Mouse (Mus musculus) small intestine, adult 2 months (tissue): ENCODE measurements at regions not wholly inside any gene's neighbourhood (a gene's known extent, or its start where the extent isn't known, plus 50 kb on each side); places are given as distances from the start of the nearest gene placed in this dataset.

Source experiments
- H3K27ac ChIP-seq: fragments of 200-500 bp; 2 replicates; pipeline ENCODE4 v1.5.1; 2012; ENCODE audit warnings: low read depth, low read length, control low read depth, inconsistent platforms; ENCODE audit not compliant: insufficient read depth
- H3K27me3 ChIP-seq: fragments of 200-500 bp; 2 replicates; pipeline ENCODE4 v1.6.1; 2012; ENCODE audit warnings: mild to moderate bottlenecking, moderate library complexity, low read length, inconsistent platforms; ENCODE audit not compliant: control insufficient read depth, insufficient read depth
- H3K36me3 ChIP-seq: fragments of 200-500 bp; 2 replicates; pipeline ENCODE4 v1.6.1; 2012; ENCODE audit warnings: mild to moderate bottlenecking, low read length, control low read depth, inconsistent platforms; ENCODE audit not compliant: control insufficient read depth, insufficient read depth
- H3K4me1 ChIP-seq: fragments of 200-500 bp; 2 replicates; pipeline ENCODE4 v1.6.1; 2012; ENCODE audit warnings: low read length, inconsistent platforms, mixed read lengths; ENCODE audit not compliant: control insufficient read depth, insufficient read depth, insufficient read length
- H3K4me3 ChIP-seq: fragments of 200-500 bp; 2 replicates; pipeline ENCODE4 v1.5.1; 2012; ENCODE audit warnings: low read depth, mild to moderate bottlenecking, control low read depth, inconsistent platforms, low read length, moderate library complexity
- CTCF ChIP-seq: fragments of 200-500 bp; IDR thresholded peaks from 2 replicates; pipeline ENCODE4 v1.5.1; 2012; ENCODE audit warnings: low read depth, mild to moderate bottlenecking, control low read depth, inconsistent platforms, low read length, moderate library complexity, mixed read lengths; ENCODE audit not compliant: insufficient replicate concordance, insufficient read length; ENCODE audit errors: extremely low read depth
- POLR2A ChIP-seq: fragments of 200-500 bp; IDR thresholded peaks from 2 replicates; pipeline ENCODE4 v1.6.1; 2012; ENCODE audit warnings: low read depth, mild to moderate bottlenecking, control low read depth, inconsistent platforms, low read length, moderate library complexity
- WGBS: fragments of 180-500 bp; shearing (Covaris S2); methylation state at CpG from one replicate; pipeline ENCODE4 v1.1.7; 2018; 5-methylcytosine and 5-hydroxymethylcytosine counted together

DNA sequence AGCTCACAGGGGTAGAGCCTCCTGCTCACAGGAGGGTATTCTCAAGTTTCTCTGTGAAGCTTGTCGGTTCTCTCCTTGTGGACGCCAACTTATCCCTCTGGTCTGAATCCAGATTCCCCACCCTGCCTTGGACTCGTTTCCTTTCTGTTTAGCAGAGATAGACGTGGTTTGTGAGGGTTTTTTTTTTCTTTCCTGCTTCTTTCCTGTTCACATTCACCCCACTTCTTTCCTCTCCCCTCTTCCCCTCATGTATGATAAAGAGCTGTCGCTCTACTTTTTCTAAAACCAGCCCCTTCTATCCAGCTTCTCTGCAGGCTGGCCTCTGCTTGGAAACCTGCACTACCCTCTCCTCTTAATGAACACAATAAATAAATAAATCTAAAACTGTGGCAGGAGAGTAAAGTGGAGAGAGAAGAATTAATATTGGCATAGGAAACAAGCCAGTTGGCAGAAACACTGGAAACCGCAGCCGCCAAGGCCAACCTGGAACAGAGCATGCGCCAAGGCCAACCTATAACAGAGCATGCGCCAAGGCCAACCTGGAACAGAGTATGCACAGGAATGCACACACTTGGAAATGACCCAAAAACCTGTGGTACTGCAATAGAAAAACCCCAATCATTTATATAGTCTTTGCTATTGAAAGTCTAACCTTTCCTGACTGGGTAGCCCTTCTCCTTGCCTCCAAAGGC is 126.2 kb upstream of the Arid1b start:
- peak overlapping the region; percentile 90 for H3K27ac ChIP-seq

DNA sequence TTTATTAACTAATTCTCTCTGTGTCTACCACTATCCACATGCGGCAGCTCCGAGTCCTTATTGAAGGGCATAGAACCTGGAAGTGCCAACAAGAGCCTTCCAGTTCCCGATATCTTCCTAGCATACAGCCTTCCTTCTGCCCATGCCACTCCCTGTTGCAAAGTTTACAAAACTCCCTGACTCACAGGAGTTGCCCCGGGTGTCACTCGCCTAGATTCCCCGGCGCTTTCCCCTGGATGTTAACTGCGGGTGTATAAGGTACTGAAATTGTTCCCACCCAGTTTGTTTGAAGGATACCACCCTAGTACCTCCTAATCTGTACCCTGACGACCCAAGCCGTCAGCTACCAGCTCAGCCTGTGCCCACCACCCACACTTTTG is 125.7 kb upstream of the Arid1b start:
- peaks cover 3% of the 10 kb centered on the region; the same call in 1 of the 2 replicates for H3K4me1 ChIP-seq
- 39% methylated on average over 10 of the region's 10 CpGs for WGBS
- H3K27ac ChIP-seq = peak overlapping the region; percentile 90
- no peak for TF ChIP-seq POLR2A
- no peak; the same call in 1 of the 2 replicates for TF ChIP-seq CTCF
- H3K36me3 ChIP-seq = no peaks in the 10 kb centered on the region
- H3K27me3 ChIP-seq = no peaks in the 10 kb centered on the region
- peak overlapping the region; percentile 28 for H3K4me3 ChIP-seq

More for the DNA sequence above, 126.2 kb upstream of the Arid1b start:
- Histone ChIP-seq H3K4me1 (peaks cover 3% of the 10 kb centered on the region; the same call in 1 of the 2 replicates), H3K27me3 (no peaks in the 10 kb centered on the region), H3K36me3 (no peaks in the 10 kb centered on the region), H3K4me3 (no peak overlapping the region)
- 23% methylated on average over 9 of the region's 9 CpGs for WGBS
- TF ChIP-seq POLR2A (no peak), CTCF (no peak)

DNA sequence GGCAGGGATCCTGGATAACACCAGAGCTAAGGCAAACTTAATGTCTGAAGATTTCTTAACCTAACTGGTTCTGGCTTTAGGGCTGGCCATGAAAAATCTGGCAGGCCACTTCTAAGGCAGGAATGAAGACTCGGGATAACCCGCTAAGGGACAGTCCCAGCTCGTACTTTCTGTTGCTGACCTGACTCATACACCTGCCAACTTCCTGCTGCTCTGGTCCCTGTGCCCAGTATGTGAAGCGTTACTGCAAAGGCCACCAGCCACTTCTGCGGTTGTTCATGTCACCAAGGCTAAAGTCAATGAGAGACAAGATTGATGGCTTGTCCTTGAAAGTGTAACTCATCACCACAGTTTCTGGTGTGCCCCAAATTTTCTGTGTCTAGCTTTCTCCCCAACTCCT is 125.3 kb upstream of the Arid1b start:
- Histone ChIP-seq H3K27ac (peak overlapping the region; percentile 90), H3K4me1 (peaks cover 3% of the 10 kb centered on the region; the same call in 1 of the 2 replicates), H3K27me3 (no peaks in the 10 kb centered on the region), H3K36me3 (no peaks in the 10 kb centered on the region), H3K4me3 (peak overlapping the region; percentile 28)
- TF ChIP-seq POLR2A (no peak), CTCF (no peak)
- WGBS = 30% methylated on average over 5 of the region's 5 CpGs

DNA sequence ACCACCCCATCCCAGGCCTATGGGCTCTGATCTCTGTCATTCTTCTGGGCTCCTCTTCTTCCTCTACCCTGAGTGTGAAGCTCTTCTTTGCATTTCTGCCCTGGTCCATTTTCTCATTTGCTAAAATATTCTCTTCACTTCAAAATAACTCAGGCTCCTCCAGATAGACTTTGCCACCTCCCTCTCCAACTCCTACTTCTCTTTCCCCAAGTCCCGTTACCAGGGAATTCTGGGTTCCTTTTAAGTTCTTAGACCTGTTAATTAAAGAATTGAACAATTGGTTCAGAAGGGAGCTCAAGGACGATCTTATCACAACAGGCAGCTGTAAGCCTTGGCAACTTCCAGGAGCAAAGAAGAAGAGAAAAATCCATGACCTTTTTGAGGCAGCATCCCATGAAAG is 122.9 kb upstream of the Arid1b start:
- WGBS = 60% methylated on average over 2 of the region's 2 CpGs
- TF ChIP-seq CTCF = no peak
- no peak for TF ChIP-seq POLR2A
- Histone ChIP-seq H3K27me3 (no peaks in the 10 kb centered on the region), H3K36me3 (no peaks in the 10 kb centered on the region), H3K4me1 (peaks cover 3% of the 10 kb centered on the region; the same call in 1 of the 2 replicates), H3K4me3 (no peak overlapping the region), H3K27ac (no peak overlapping the region)

DNA sequence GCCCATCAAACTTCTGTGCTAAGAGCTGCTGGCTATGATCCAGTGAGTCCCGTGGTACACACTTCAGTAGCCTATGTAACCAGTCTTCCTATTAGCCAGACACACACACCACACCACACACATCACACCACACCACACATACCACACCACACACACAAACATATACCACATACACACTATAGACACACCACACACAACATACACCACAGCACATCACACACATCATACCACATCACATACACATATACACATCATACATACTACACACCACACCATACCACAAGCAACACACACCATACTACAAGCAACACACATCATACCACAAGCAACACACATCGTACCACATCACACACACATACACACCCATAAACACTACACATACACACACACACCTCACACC is 119.7 kb upstream of the Arid1b start:
- TF ChIP-seq CTCF (no peak), POLR2A (no peak)
- Histone ChIP-seq H3K36me3 (no peaks in the 10 kb centered on the region), H3K27me3 (no peaks in the 10 kb centered on the region), H3K27ac (no peak overlapping the region), H3K4me3 (no peak overlapping the region), H3K4me1 (no peaks in the 10 kb centered on the region)
- 88% methylated on average over 2 of the region's 2 CpGs for WGBS

DNA sequence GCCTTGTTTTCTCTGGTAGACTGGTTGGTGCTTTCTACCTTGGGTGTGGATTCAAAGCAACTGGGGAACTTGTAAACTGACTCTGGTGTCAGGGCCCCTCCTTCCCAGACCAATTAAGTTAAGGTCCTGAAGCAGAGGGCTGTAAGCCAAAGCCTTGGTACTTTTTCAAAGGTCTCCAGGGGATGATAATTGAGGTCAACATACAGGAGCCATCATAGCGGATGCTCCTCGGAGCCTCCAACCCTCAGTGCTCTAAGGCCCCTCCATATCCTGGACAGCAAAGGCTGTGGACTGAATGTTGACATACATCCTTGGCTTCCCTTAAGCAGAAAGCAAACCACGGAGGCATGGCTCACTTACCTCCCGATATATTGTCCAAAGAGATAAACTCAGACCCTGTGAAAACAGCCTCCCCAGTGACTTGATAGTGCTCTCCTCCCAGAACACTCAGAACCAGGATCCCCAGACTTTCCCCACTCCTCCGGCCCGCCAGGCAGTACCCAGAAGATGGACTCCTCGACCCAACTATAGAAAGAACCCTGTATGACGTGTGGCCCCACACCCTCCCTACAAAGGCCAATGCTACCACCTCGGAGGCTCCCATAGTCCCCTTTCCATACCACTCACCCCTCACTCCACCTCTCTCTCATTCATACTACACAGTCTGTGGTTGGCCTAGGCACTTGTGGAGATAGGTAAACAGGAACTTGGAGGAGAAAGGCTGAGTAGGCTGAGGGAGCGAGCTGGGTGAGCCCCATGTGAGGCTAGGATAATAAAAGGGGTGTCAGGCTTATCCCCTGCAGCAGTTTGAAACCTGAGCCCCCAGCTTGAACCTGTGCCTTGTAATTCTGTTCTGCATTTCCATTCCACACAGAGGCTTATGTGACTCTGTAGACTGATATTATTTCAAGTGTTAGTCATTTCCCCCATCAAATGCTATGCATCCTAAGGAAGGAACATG is 118.8 kb upstream of the Arid1b start:
- no peak overlapping the region for H3K4me3 ChIP-seq
- TF ChIP-seq POLR2A (no peak), CTCF (no peak)
- 78% methylated on average over 10 of the region's 10 CpGs for WGBS
- no peak overlapping the region for H3K27ac ChIP-seq
- no peaks in the 10 kb centered on the region for H3K4me1 ChIP-seq
- H3K27me3 ChIP-seq = no peaks in the 10 kb centered on the region
- H3K36me3 ChIP-seq = no peaks in the 10 kb centered on the region

DNA sequence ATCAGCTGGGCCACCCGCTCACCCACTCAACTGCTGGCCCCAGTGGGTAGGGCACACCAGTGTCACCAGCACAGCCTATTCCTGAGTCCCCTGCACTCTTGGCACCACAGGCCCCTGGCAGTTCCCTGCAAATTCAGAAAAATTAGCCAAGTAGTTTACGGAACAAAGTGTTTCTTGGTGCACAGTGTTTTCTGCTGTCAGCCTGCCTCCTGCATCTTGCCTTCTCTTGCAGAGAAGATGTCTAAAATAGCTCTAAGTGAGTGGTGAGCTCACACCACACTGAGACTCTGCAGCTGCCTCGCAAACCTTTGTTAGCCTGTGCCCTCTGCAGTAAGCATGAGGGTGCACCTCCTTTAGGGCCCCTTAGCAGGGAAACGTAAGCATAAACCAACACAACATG is 117.7 kb upstream of the Arid1b start:
- Histone ChIP-seq H3K36me3 (no peaks in the 10 kb centered on the region), H3K4me1 (no peaks in the 10 kb centered on the region), H3K4me3 (no peak overlapping the region), H3K27ac (no peak overlapping the region), H3K27me3 (no peaks in the 10 kb centered on the region)
- WGBS = 93% methylated on average over 4 of the region's 4 CpGs
- no peak for TF ChIP-seq POLR2A
- TF ChIP-seq CTCF = no peak
